Mouse (Mus musculus): ENCODE measurements around the gene Nprl2. TPM values are rescaled to one million over a fixed set of nuclear protein-coding genes. Genes with fewer than 3 reads are reported as not detected.
"Not testable (repeated sequence)": the region's sequence is repeated elsewhere in the genome, so short reads cannot be mapped to it uniquely, and the experiment has no call there.

The Nprl2 gene
- total and polyA plus RNA-seq, 2 experiments from 2014 or later = 59.9 to 65.9 TPM

GRCm38 (mm10) chr9:107569270-107569669 lies 27.2 kb downstream of the Nprl2 start:
- WGBS = 0% methylated on average over 21 of the region's 23 CpGs
- H3K9ac ChIP-seq = peak overlapping the region; percentile 69
- 0 out of 2 replicates have a peak, but pooled peaks have one; percentile 23 for TF ChIP-seq CTCF (IDR thresholded peaks at IDR 0.05; ENCODE audit: low read depth)

GRCm38 (mm10) chr9:107570016-107570415 lies 28.0 kb downstream of the Nprl2 start:
- Histone ChIP-seq H3K4me1 (ENCODE audit: insufficient read depth) (peaks cover 24% of the 10 kb centered on the region), H3K27ac (ENCODE audit: low read depth, low read length) (peak overlapping the region; percentile 89; the same call in 1 of the 2 replicates), H3K9me3 (ENCODE audit: low read length) (no peaks in the 10 kb centered on the region), H3K9ac (peak overlapping the region; percentile 69), H3K4me3 (ENCODE audit: low read depth, low read length) (peak overlapping the region; percentile 63), H3K27me3 (ENCODE audit: insufficient read depth, low read length) (no peaks in the 10 kb centered on the region), H3K4me2 (ENCODE audit: low read depth) (peak overlapping the region; percentile 76), H3K36me3 (ENCODE audit: insufficient read depth) (peaks cover 40% of the 10 kb centered on the region)
- TF ChIP-seq CTCF (IDR thresholded peaks at IDR 0.05; ENCODE audit: low read depth) = no peak
- ATAC-seq = no peak
- 37% methylated on average over 13 of the region's 13 CpGs for WGBS
- no peak for DNase-seq

More at GRCm38 (mm10) chr9:107569270-107569669, 27.2 kb downstream of the Nprl2 start:
- Histone ChIP-seq H3K27ac (ENCODE audit: low read depth, low read length) (peak overlapping the region; percentile 89), H3K4me3 (ENCODE audit: low read depth, low read length) (peak overlapping the region; percentile 63), H3K4me2 (ENCODE audit: low read depth) (peak overlapping the region; percentile 76), H3K9me3 (ENCODE audit: low read length) (no peaks in the 10 kb centered on the region), H3K27me3 (ENCODE audit: insufficient read depth, low read length) (no peaks in the 10 kb centered on the region), H3K36me3 (ENCODE audit: insufficient read depth) (peaks cover 41% of the 10 kb centered on the region), H3K4me1 (ENCODE audit: insufficient read depth) (peaks cover 25% of the 10 kb centered on the region)
- peak; percentile 17 for ATAC-seq
- no peak for DNase-seq

GRCm38 (mm10) chr9:107570845-107571244 lies 28.8 kb downstream of the Nprl2 start:
- peaks cover 24% of the 10 kb centered on the region for H3K4me1 ChIP-seq (ENCODE audit: insufficient read depth)
- no peak for ATAC-seq
- no peaks in the 10 kb centered on the region for H3K27me3 ChIP-seq (ENCODE audit: insufficient read depth, low read length)

GRCm38 (mm10) chr9:107571534-107572326 lies 29.7 kb downstream of the Nprl2 start:
- peaks cover 34% of the 10 kb centered on the region for H3K36me3 ChIP-seq (ENCODE audit: insufficient read depth)
- no peak overlapping the region for H3K4me2 ChIP-seq (ENCODE audit: low read depth)
- no peaks in the 10 kb centered on the region for H3K27me3 ChIP-seq (ENCODE audit: insufficient read depth, low read length)
- 93% methylated on average over 22 of the region's 22 CpGs for WGBS
- TF ChIP-seq CTCF (IDR thresholded peaks at IDR 0.05; ENCODE audit: low read depth) = no peak
- peaks cover 24% of the 10 kb centered on the region for H3K4me1 ChIP-seq (ENCODE audit: insufficient read depth)
- no peak overlapping the region for H3K9ac ChIP-seq
- H3K27ac ChIP-seq (ENCODE audit: low read depth, low read length) = no peak overlapping the region
- ATAC-seq (no peak), DNase-seq (no peak)
- H3K9me3 ChIP-seq (ENCODE audit: low read length) = no peaks in the 10 kb centered on the region
- no peak overlapping the region for H3K4me3 ChIP-seq (ENCODE audit: low read depth, low read length)

More at GRCm38 (mm10) chr9:107570845-107571244, 28.8 kb downstream of the Nprl2 start:
- Histone ChIP-seq H3K36me3 (ENCODE audit: insufficient read depth) (peaks cover 34% of the 10 kb centered on the region), H3K27ac (ENCODE audit: low read depth, low read length) (0 out of 2 replicates have a peak overlapping the region, but pooled peaks have one; percentile 4), H3K9ac (no peak overlapping the region), H3K9me3 (ENCODE audit: low read length) (no peaks in the 10 kb centered on the region), H3K4me2 (ENCODE audit: low read depth) (peak overlapping the region; percentile 76), H3K4me3 (ENCODE audit: low read depth, low read length) (0 out of 2 replicates have a peak overlapping the region, but pooled peaks have one; percentile 63)
- no peak for DNase-seq
- TF ChIP-seq CTCF (IDR thresholded peaks at IDR 0.05; ENCODE audit: low read depth) = no peak
- WGBS = 94% methylated on average over 21 of the region's 21 CpGs

- Histone ChIP-seq H3K4me1 (ENCODE audit: insufficient read depth) (peaks cover 24% of the 10 kb centered on the region), H3K4me2 (ENCODE audit: low read depth) (no peak overlapping the region), H3K9ac (no peak overlapping the region), H3K9me3 (ENCODE audit: low read length) (no peaks in the 10 kb centered on the region), H3K27ac (ENCODE audit: low read depth, low read length) (no peak overlapping the region), H3K4me3 (ENCODE audit: low read depth, low read length) (no peak overlapping the region), H3K36me3 (ENCODE audit: insufficient read depth) (peaks cover 34% of the 10 kb centered on the region), H3K27me3 (ENCODE audit: insufficient read depth, low read length) (no peaks in the 10 kb centered on the region)
- no peak for ATAC-seq
- DNase-seq = no peak
- 95% methylated on average over 2 of the region's 2 CpGs for WGBS
- no peak for TF ChIP-seq CTCF (IDR thresholded peaks at IDR 0.05; ENCODE audit: low read depth)
Measured at GRCm38 (mm10) chr9:107572327-107572662, 30.3 kb downstream of the Nprl2 start.

GRCm38 (mm10) chr9:107573774-107574173 lies 31.7 kb downstream of the Nprl2 start:
- WGBS = 82% methylated on average over 6 of the region's 6 CpGs

More at GRCm38 (mm10) chr9:107573774-107574173, 31.7 kb downstream of the Nprl2 start:
- 0 out of 2 replicates have a peak, but pooled peaks have one; percentile 15 for TF ChIP-seq CTCF (IDR thresholded peaks at IDR 0.05; ENCODE audit: low read depth)
- ATAC-seq; H3K4me2 ChIP-seq (ENCODE audit: low read depth); DNase-seq; H3K9ac ChIP-seq; H3K27me3 ChIP-seq (ENCODE audit: insufficient read depth, low read length); H3K4me3 ChIP-seq (ENCODE audit: low read depth, low read length); H3K27ac ChIP-seq (ENCODE audit: low read depth, low read length); H3K9me3 ChIP-seq (ENCODE audit: low read length): not testable (repeated sequence)
- H3K4me1 ChIP-seq (ENCODE audit: insufficient read depth) = peaks cover 14% of the 10 kb centered on the region
- peaks cover 34% of the 10 kb centered on the region for H3K36me3 ChIP-seq (ENCODE audit: insufficient read depth)

All from forebrain, postnatal 0 days (tissue).